Mouse (Mus musculus) hindbrain, postnatal 0 days (tissue): ENCODE data around the gene Lyg2. TPM values are rescaled to one million over a fixed set of nuclear protein-coding genes. Genes with fewer than 3 reads are reported as not detected.

Source experiments
- ATAC-seq: fragments of 200-750 bp; cut with Nextera tagmentation; 2 replicates; pipeline ENCODE4 v1.8.0; 2017; ENCODE audit warnings: mild to moderate bottlenecking, moderate TSS enrichment, moderate library complexity
- DNase-seq: peaks from one replicate; pipeline ENCODE4 v3.0.0-alpha.2; 2015; ENCODE audit warnings: low spot score
- H3K27ac ChIP-seq: fragments of 300-500 bp; sonication (generic); 2 replicates; pipeline ENCODE4 v1.5.1; 2014; ENCODE audit warnings: mild to moderate bottlenecking
- H3K27me3 ChIP-seq: fragments of 300-500 bp; sonication (generic); 2 replicates; pipeline ENCODE4 v1.6.1; 2014; ENCODE audit warnings: low read length, mixed read lengths; ENCODE audit not compliant: insufficient read depth
- H3K36me3 ChIP-seq: fragments of 300-500 bp; sonication (generic); 2 replicates; pipeline ENCODE4 v1.6.1; 2014; ENCODE audit warnings: low read length, mixed read lengths; ENCODE audit not compliant: insufficient read depth
- H3K4me1 ChIP-seq: fragments of 300-500 bp; sonication (generic); 2 replicates; pipeline ENCODE4 v1.6.1; 2014; ENCODE audit warnings: antibody characterized with exemption, low read length, mixed read lengths; ENCODE audit not compliant: insufficient read depth
- H3K4me2 ChIP-seq: fragments of 300-500 bp; sonication (generic); 2 replicates; pipeline ENCODE4 v1.6.1; 2014; ENCODE audit warnings: low read depth, mild to moderate bottlenecking, low read length, moderate library complexity, mixed read lengths
- H3K4me3 ChIP-seq: fragments of 300-500 bp; sonication (generic); 2 replicates; pipeline ENCODE4 v1.5.1; 2014; ENCODE audit warnings: low read length
- H3K9ac ChIP-seq: fragments of 300-500 bp; sonication (generic); replicated peaks from 2 replicates; pipeline ENCODE4 v1.6.1; 2014; ENCODE audit warnings: mild to moderate bottlenecking, low read length, moderate library complexity, mixed read lengths
- H3K9me3 ChIP-seq: fragments of 300-500 bp; sonication (generic); 2 replicates; pipeline ENCODE4 v1.6.1; 2016; ENCODE audit warnings: low read length, mixed read lengths
- CTCF ChIP-seq: IDR thresholded peaks from 2 replicates; pipeline ENCODE4 v1.5.1; 2016; ENCODE audit warnings: antibody characterized with exemption, control low read depth, low read depth
- WGBS: fragments of 180-500 bp; shearing (Covaris S2); extraction: QIAGEN DNeasy Blood & Tissue Kit; methylation state at CpG from one replicate; pipeline ENCODE4 v1.1.7; 2014; 5-methylcytosine and 5-hydroxymethylcytosine counted together
- polyA plus RNA-seq: library from polyadenylated mRNA; unstranded; fragments of >200 nt; fragmentation: Nextera tagmentation; extraction: Ambion mirVana; gene quantifications from 2 replicates; pipeline ENCODE4 v1.2.1, GENCODE M21; 2015
- total RNA-seq: library from RNA; depleted of rRNA; stranded (reverse); fragments of >200 nt; gene quantifications from 2 replicates; pipeline ENCODE4 v1.2.3, GENCODE M21; 2014

The Lyg2 gene
- total and polyA plus RNA-seq, 2 experiments from 2014 or later: not detected

- ATAC-seq: peak; percentile 47
- Histone ChIP-seq H3K27ac (peak within 1 kb of the TSS; percentile 68), H3K4me3 (peak within 1 kb of the TSS; percentile 50), H3K9me3 (no peaks in the 10 kb centered on the region), H3K9ac (peak within 1 kb of the TSS; percentile 50), H3K4me1 (peaks cover 10% of the 10 kb centered on the region; the same call in 1 of the 2 replicates), H3K4me2 (peak within 1 kb of the TSS; percentile 84), H3K36me3 (peaks cover 9% of the 10 kb centered on the region; the same call in 1 of the 2 replicates), H3K27me3 (no peaks in the 10 kb centered on the region)
- WGBS: 5% methylated on average over 7 of the region's 7 CpGs
- TF ChIP-seq CTCF: no peak; the same call in 1 of the 2 replicates
- no peak for DNase-seq
These were observed 44.6 kb downstream of the Lyg2 start, which contains the start of gene Lipt1 for GRCm38 (mm10) chr1:37871704-37872103. Lipt1 (plus strand) TSS chr1:37871738.

GRCm38 (mm10) chr1:37869362-37869761, 46.9 kb downstream of the Lyg2 start:
- Histone ChIP-seq H3K4me1 (peaks cover 10% of the 10 kb centered on the region; the same call in 1 of the 2 replicates), H3K9me3 (no peaks in the 10 kb centered on the region), H3K36me3 (no peaks in the 10 kb centered on the region), H3K4me3 (no peak overlapping the region), H3K27ac (no peak overlapping the region), H3K4me2 (no peak overlapping the region), H3K9ac (no peak overlapping the region), H3K27me3 (no peaks in the 10 kb centered on the region)
- ATAC-seq (no peak), DNase-seq (no peak)
- TF ChIP-seq CTCF: no peak
- 59% methylated on average over 2 of the region's 2 CpGs for WGBS

GRCm38 (mm10) chr1:37868640-37869039, 47.7 kb downstream of the Lyg2 start:
- WGBS: 65% methylated on average over 10 of the region's 10 CpGs
- DNase-seq: no peak
- no peak overlapping the region for H3K27ac ChIP-seq
- no peak for TF ChIP-seq CTCF
- ATAC-seq: no peak
- H3K9me3 ChIP-seq: no peaks in the 10 kb centered on the region
- no peak overlapping the region for H3K9ac ChIP-seq
- no peak overlapping the region for H3K4me2 ChIP-seq
- no peaks in the 10 kb centered on the region for H3K36me3 ChIP-seq
- H3K27me3 ChIP-seq: no peaks in the 10 kb centered on the region
- no peak overlapping the region for H3K4me3 ChIP-seq
- peaks cover 10% of the 10 kb centered on the region; the same call in 1 of the 2 replicates for H3K4me1 ChIP-seq

- ATAC-seq (no peak), DNase-seq (no peak)
- H3K4me3 ChIP-seq: no peak overlapping the region
- TF ChIP-seq CTCF: no peak
- H3K9me3 ChIP-seq: no peaks in the 10 kb centered on the region
- H3K9ac ChIP-seq: no peak overlapping the region
- no peaks in the 10 kb centered on the region for H3K27me3 ChIP-seq
- no peaks in the 10 kb centered on the region for H3K36me3 ChIP-seq
- 70% methylated on average over 10 of the region's 10 CpGs for WGBS
- no peak overlapping the region for H3K27ac ChIP-seq
- H3K4me2 ChIP-seq: no peak overlapping the region
- peaks cover 8% of the 10 kb centered on the region; the same call in 1 of the 2 replicates for H3K4me1 ChIP-seq
These were observed 48.5 kb downstream of the Lyg2 start for GRCm38 (mm10) chr1:37867684-37868322.

GRCm38 (mm10) chr1:37867056-37867455, 49.2 kb downstream of the Lyg2 start:
- no peak for ATAC-seq
- no peak overlapping the region for H3K4me3 ChIP-seq
- H3K4me1 ChIP-seq: peaks cover 4% of the 10 kb centered on the region; the same call in 1 of the 2 replicates
- no peak overlapping the region for H3K27ac ChIP-seq
- DNase-seq: peak; percentile 15
- no peaks in the 10 kb centered on the region for H3K36me3 ChIP-seq
- H3K9ac ChIP-seq: no peak overlapping the region
- no peak overlapping the region for H3K4me2 ChIP-seq
- 75% methylated on average over 1 of the region's 1 CpGs for WGBS
- H3K9me3 ChIP-seq: no peaks in the 10 kb centered on the region
- peak; percentile 71 for TF ChIP-seq CTCF
- H3K27me3 ChIP-seq: no peaks in the 10 kb centered on the region

- Histone ChIP-seq H3K27me3 (no peaks in the 10 kb centered on the region), H3K9ac (peak within 1 kb of the TSS; percentile 75), H3K4me3 (peak within 1 kb of the TSS; percentile 71), H3K36me3 (no peaks in the 10 kb centered on the region), H3K4me2 (peak within 1 kb of the TSS; percentile 79), H3K27ac (peak within 1 kb of the TSS; percentile 90), H3K9me3 (no peaks in the 10 kb centered on the region), H3K4me1 (peaks cover 4% of the 10 kb centered on the region; the same call in 1 of the 2 replicates)
- WGBS: 80% methylated on average over 6 of the region's 6 CpGs
- TF ChIP-seq CTCF: no peak
- no peak for ATAC-seq
- DNase-seq: no peak
These were observed 50.0 kb downstream of the Lyg2 start, which contains the start of gene Tsga10 for GRCm38 (mm10) chr1:37866286-37866685. Tsga10 (minus strand) TSS chr1:37866429.
